Mouse (Mus musculus) frontal cortex, postnatal 10 days (tissue): ENCODE data around the gene Ttc16.

ENCODE experiments used
- DNase-seq, 2 experiments: peaks; one replicate each; pipeline ENCODE4 v3.0.0; 2022; ENCODE audit warnings: low spot score in 2 of 2, mixed read lengths in 1 of 2

Gene Ttc16

DNA sequence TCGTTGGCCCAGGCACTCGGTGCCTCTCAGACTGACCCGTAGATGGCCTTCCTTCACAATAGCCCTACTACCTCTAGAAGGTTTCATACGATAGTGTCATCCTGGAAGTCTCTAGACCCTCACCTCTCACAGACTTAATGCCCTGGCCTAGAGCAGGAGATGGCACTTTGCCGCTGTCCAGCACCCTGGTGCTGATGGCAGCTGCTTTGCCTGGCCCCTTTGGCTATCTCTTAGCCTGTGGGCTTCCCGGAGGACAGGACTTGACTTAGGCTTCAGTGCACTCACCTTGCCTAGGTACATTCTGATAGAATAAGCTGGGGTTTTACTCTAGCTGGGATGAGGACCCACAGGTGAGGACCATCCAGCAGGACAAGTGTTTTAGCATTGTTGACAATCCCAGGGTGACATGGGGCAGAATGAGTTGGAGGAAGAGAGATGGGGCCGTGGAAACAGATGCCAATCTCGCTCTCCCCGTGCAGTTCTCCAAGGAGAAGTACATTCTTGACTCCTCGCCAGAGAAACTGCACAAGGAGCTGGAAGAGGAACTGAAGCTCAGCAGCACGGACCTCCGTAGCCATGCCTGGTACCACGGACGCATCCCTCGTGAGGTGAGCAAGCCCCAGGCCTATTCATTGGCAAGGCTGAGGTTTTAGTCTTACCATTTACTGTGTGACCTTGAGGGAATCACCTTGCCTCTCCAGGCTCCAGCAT is 31.0 kb downstream of the Ttc16 start:
- no peak for DNase-seq

DNA sequence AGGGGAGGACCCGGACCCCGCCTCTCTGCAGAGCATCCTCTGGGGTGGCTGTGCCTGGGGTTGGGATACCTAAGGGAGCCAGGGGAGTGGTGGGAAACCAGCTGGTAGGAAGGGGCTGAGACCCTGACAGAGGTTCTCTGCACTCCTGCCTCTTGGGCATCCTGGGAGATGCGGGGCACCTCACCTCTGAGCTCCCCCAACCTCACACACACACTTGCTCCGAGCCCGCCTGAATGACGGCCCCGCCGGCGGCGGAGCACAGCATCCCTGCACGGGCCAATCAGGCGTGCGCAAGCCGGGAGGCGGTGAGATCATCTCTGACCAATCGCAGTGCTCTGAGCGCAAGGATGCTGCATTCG is 33.3 kb downstream of the Ttc16 start:
- peak; percentile 77 to 85 for DNase-seq

DNA sequence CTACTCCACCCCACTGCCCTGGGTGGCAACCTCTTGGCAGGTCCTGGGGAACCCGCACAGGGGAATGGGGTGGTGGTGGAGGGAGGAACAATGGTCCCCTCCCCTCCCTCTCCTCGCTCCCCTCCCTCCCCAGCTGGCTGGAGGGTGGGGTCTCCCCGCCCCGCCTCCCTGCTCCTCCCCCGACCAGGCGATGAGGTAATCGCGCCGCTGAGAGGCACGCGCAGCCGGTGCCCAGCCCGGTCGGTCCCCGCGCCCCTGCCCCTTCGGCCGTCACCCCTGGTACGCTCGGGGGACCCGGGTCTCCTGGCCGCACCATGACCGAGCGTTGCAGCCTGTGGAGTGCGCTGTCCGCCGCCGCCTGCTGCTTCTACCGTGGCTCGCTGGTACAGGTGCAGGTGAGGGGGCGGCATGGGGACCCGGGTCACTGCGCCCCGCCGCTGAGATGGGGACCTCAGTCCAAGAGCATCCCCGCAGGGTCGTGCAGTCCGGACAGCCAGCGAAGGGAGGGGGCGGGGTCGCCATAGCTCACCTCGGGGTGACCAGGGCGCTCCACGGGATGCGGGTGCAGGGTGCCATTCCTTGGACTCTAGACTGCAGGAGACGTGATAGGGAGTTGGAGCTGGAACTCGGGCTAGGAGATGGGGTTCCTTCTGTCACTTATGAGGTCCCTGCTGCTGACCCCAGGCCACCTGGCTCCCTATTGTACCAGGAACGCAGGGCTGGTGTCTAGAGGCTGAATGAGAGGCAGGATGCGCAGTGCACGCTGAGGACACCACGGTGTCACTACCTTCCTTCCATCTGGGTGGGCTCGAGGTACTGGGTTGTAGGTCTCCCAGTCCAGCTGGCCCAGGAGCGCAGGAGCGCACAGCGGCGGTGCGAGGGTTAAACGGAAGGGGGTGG is 33.9 kb downstream of the Ttc16 start:
- DNase-seq: peak in 1 of 2 experiments; percentile 66

DNA sequence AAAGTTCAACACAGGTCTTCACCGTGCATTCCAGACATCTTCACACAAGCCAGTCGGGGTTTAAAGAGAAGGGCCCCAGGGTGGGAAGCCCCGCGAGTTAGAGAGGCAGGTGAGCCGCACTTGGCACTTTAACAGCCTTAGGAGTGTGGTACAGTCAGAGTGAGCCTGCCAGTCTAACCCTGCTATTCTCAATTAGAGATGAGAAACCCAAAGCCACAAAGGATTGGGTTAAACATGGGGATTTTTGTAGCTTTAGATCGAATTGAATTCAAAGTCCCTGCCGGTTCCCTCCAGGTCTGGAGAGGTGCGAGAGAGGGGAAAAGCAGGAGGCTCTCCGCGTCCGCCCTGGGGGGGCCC is 34.5 kb downstream of the Ttc16 start, which contains the start of gene 6330409D20Rik:
Gene 6330409D20Rik, minus strand, starts transcription at position 101 of the 357 bp plus-strand sequence.
- DNase-seq: no peak

DNA sequence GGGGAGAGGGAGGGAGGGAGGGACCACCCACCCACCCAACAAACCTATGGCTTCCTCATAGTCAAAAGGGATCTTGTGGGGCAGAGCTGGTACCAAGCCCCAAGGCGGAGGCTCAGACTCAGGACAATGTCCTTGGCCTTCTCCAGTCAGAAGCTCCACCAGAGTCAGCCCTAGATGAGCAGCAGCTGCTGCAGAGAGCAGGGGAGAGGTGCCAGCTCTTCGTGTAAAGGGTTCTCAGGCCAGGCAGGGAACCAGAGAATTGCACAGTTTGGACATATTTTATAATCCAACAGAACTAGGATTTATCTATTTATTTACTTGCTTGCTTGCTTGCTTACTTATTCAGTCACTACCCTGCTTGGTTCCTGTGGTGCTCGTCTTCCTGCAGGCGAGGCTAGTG is 36.1 kb downstream of the Ttc16 start:
- no peak for DNase-seq

DNA sequence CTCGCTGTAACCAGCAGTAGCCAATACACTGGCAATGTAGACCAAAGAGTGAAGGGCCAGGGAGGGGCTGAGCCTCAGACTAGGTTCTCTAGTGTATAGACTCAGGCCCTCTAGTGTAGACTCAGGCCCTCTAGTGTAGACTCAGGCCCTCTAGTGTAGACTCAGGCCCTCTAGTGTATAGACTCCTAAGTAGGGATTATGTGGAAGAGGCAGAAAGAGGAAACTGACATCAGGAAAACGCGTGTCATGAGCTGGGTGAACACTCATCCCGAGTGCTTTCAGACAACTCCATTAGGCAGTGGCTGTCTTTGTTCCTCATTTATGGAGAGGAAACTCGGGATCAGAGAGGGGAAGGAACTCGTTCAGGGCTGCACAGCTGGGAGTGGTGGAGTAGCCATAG is 38.4 kb downstream of the Ttc16 start:
- no peak for DNase-seq

DNA sequence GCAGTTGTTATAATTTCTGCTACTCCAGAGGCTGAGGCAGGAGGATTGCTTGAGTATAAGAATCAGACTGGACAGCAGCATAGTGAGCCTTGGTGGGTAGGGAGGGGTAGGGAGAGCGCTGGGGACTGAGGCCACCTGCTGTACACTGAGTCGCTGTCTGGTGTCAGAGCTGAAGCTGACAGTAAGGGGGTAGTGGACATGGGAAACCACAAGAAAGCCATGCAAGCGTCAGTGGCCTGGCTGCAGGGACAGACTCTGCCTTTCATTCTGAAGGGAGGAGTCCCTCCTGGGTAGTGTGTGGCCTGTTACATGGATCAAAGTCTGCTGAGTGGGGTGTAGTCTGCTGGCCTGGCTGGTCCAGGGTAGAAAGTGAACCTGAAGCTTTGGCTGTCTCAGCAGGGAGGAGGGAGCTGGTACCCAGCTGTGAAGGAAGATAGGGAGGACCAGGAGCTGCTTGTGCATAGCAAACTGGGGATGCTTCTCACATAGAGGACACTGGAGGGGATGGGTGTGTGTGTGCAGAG is 39.1 kb downstream of the Ttc16 start:
- DNase-seq: no peak

DNA sequence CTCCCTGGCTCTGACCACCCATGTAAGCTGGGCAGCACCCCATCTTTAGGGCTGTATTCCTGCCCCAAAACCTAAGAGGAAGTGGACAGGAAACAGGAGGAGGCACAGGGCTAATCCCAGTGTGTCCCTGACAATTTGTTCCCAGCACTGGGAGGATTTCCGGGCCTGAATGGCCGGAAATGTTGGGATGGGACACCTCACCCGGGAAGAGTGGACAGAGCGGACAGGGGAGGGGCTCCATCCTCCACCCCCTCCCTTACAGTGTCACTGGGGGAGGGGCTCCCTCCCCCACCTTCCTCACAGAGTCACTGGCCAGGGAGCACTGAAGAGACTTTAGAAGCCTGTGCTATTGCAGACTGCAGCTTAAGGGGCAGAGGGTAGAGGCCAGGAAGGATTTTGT is 40.5 kb downstream of the Ttc16 start:
- no peak for DNase-seq

DNA sequence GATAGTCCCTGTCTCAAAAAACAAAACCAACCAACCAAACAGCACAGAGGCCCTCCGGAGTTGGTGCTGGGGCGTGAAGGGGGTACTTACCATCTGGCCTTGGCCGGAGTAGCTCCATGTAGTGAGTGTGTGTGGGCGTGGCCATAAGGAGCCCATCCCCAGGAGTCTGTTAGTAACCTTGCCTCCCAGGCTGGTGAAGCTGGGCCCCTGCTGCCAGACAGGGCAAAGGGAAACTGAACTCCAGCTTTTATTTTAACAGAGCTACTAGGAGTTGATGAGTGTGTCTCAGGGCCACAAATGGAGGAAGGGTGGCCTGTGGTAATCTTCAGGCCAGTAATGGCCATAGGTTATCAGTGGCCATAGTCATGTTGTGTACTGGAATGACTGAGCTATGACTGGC is 41.0 kb downstream of the Ttc16 start:
- DNase-seq: no peak

DNA sequence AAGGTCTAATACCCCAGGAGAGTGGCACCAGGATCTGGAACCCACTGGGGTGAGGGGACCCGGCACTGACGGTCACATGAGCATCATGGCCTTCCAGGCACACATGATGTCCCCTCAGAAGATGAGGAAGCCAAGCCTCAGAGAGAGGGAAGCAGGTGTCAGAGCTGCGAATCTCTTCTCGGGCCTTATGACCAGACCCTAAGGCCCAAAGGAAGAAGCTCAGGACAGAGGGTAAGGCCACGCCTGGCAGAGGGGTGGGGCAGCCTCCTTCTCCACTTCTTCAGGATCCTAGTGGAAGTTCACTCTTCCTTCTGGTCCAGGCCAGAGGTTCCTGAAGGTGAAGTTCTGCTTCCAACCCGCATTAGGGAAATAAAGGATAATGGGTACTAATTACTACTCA is 42.7 kb downstream of the Ttc16 start:
- DNase-seq: no peak

DNA sequence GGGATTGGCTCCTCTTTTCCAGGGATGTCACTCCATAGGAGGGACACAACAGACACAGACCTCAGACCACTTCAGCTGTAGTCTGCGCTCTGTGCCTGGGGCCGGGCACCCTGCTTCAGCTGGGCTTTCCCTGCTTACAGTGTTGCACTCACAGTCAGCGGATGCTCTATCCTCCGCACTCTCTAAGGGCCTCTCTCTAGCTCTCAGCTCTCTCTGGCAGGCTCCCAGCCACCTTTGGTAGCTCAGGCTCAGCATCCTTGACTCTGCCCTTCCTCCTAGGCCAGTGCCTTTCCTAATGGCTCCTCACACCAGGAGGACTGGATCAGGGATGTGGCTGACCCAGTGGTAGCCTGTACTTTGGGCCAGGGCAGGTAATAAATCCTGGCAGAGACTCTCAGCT is 43.5 kb downstream of the Ttc16 start:
- no peak for DNase-seq

DNA sequence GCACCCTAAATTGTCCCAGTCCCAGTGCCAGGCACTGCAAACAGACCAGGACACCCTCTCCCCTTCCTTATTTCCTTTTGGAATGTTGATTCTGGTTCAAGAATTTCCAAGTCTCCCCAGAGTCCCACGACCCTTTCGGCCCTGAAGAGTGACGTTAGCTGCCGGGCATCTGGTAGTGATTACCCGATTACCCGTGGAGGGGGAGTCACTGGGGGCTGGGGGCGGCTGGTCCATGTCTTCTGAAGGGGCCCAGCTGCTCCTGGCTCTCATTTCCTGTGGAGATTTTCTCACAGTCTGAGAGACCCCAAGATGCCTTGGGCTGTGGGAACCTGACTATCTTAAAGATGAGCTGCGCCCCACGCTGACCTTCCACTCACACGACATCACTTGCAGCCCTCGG is 44.6 kb downstream of the Ttc16 start:
- DNase-seq: no peak

DNA sequence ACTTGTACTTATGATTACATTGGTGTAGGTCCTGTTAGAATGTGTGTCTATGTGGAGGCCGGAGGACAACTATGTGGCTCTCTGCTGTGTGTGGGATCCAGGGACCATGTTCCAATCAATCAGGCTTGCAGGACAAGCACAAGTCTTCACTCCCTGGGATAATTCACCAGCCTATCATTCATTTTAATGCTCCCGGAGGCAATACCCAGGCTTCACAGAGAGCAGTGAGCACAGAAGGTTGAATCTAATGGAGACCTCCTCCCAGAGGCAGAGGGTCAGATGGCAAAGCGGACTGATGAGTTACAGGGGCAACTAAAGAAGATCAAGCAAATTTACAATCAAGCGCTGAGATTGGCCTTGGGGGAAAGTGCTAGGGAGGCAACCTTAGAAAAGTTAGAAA is 45.9 kb downstream of the Ttc16 start:
- no peak for DNase-seq

DNA sequence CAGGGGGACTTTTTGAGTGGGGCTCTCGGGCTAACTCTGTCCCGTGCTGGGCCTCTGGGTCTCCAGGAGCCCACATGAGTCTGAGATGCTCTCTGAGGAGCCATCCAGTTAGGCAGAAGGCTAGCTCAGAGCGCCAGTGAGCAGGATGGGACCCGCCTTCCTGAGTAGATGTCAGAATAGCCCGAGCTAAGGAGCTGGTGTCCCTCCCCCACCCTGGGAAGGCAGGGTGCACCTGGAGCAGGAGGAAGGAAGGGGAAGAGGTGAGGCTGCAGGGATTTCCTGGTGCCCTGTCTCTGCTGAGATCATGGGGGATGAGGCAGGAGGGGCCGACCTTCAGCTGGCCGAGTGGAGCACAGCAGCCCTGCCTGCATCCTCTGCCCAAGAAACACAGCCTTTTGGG is 47.0 kb downstream of the Ttc16 start:
- DNase-seq: no peak

DNA sequence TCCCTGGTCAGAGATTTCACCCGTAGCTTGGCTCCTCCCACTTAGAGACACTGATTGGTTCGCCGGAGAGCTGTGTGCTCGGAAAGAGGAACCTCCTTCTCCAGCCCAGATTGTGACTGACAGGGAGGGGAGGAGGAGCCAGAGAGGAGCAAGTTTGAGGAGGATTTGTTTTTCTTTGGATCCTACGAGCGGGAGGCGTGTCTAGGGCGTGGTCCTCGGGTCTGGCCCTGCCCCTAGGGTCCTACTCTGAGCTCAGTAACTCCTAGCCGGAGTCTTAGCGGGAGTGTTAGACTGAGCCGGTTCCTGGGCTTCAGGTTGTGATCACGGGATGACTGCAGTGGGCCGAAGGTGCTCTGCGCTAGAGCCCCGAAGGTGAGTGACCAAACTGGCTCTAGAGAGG is 48.0 kb downstream of the Ttc16 start:
- DNase-seq: peak; percentile 85 to 87

DNA sequence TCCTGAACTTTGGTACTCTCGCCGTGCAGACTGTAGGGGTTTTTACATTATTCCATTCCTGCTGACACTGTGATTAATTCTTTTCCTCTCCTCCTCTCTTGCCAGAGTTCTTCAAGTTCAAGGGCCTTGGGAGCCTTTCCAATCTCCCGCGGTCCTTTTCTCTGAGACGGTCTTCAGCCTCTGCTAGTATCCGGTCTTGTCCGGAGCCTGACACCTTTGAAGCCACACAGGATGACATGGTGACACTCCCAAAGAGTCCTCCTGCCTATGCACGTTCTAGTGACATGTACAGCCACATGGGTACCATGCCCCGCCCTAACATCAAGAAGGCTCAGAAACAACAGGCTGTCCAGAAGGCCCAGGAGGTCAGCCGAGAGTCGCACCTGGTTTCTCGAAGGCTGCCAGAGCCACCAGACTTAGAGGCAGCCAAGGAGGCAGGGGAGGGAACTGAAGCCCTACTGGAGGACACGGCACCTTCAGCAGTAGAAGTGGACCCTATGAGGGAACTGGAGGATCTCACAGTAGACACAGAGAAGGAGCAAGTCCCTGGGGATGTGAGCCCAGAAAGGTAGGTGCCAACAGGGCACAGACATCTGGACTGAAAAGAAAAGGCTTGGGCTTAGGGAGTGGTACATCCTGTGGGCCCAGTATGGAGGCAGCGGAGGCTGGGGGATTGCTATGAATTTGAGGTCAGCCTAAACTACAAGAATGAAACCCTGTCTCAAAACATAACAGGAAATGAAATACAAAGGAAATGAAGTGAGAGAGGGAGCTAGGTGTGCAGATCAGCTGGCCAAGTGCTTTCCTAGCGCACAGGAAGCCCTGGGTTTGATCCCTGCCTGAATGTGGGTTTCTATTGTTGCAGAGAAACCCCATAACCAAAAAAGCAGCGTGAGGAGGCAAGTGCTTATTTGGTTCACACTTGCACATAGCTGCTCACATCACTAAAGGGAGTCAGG is 50.3 kb downstream of the Ttc16 start:
- DNase-seq: no peak

DNA sequence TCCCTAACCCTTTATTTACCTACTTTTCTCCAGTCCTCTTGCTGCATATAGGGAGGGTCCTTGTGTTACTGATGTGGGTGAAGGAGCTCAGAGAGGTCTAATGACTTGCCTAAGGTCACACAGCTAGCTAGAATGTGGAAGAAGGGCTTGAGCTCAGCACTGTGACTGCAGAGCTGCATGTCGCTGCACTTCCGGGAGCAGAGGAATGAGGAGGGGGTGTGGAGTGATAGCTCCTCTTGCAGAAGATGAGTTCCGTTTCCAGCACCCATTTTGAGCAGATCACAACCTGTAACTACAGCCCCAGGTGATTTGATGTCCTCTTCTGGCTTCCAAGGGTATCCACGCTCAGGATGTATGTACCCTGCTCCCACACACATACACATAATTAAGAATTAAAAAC is 51.3 kb downstream of the Ttc16 start:
- no peak for DNase-seq

DNA sequence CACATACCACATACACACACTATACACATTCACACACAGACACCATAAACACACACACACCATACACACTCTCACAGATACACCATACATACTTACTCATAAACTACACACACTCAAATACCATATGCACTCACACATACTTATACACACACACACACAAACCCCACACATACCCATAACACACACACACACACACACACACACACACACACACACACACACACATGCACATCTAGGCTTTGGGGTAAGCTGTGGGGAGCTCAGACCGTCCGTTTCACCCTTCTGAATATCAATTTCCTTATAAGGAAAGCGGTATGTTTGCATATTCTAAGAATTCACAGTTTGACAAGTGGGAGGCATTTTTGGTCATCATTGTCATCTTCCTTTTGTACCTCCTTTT is 52.9 kb downstream of the Ttc16 start:
- no peak for DNase-seq

DNA sequence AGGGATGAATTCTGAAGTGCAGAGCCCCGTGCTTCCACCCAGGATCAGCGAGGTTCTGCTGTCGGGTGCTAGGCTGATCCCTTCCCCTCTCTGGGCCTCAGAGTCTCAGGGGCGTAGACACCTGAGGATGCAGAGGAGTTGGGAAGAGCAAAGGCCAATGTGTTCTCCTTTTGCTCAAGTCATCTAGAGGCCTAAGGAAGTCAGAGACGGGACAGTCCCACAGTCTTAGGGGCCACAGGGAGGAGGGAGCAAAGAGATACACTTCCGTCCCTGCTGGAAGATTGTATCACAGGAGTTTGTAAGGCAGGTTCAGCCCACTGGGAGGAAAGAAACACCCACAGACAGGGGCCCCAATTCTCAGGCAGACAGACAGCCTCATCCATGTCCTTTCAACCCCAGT is 53.4 kb downstream of the Ttc16 start:
- no peak for DNase-seq

DNA sequence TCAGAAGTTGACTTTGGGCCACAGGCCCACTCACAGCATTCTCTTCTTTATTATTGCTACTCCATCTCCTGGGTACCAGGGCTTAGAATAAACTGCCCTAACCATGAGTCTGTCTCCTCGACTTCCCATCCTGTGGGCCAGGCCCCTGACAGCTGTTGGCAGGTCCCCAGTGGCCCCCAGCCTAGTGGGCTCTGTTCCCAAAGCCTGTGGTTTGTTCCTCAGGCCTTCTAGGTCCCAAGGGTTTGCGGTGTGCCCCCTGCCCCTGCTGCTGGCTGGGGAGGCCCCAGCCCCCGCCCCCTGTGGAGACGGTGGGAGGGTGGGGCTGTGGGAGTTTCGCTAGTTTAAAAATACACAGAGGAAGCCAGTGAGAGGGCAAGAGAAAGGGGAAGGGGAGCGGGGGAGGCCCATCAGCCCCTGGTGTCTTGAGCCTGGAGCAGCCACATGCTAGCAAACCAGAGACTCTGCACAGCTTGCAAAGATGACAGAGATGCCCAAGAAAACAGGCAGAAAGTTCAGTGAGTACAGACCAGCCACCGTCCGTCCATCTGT is 54.7 kb downstream of the Ttc16 start, which contains the start of gene Sh2d3c:
Gene Sh2d3c, plus strand, starts transcription at position 375 of the 549 bp plus-strand sequence.
- no peak for DNase-seq

DNA sequence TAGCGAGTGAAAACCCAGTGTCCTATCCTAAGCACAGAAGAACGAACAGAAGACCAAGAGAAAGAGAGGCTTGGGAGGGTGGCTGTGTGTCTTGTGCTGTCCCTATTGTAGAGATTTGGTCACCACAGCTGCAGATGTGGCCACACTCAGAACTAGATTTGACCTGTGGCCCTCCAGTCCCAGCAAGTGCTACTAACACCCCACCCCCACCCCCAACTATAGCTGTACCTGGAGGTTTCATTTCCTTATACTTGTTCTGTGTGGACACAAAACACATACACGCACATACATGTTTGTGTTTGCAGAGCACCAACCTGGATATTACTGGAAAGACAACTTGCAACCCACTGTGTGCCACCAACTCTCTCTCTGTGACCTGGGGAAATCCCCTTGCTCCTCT is 55.4 kb downstream of the Ttc16 start:
- no peak for DNase-seq
